Mouse (Mus musculus): ENCODE results near the gene Cfap97.

DNA sequence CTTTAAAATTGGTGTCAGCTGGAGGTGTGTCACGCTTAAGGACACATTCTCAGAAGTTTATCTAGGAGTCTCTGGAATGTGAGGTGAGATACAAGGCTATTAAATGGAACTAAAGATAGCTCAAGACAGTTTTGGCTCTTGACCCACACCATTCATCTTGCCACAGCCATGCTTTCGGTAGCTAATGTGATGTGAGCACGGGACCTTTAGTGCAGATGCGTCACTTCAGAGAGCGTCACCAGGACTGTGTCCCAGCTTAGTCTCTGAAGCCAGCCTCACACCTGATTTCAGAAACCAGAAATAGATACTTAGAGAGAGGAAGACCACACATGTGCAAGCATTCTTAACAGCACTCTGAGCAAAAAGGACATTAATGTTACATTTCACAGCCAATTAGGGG lies 75.1 kb downstream of the Cfap97 start:
- TF ChIP-seq CTCF (IDR thresholded peaks at IDR 0.05; ENCODE audit: extremely low read depth, insufficient read depth, insufficient read length, insufficient replicate concordance) (no peak), POLR2A (IDR thresholded peaks at IDR 0.05; ENCODE audit: low read depth, low read length) (no peak)

Data from spleen, adult 2 months (tissue).